Mouse (Mus musculus): ENCODE results near the gene Elavl3. TPM values are rescaled to one million over a fixed set of nuclear protein-coding genes. Genes with fewer than 3 reads are reported as not detected.

Elavl3 gene
- total RNA-seq, 2 experiments from 2014 or later = 0.14 to 0.73 TPM

DNA sequence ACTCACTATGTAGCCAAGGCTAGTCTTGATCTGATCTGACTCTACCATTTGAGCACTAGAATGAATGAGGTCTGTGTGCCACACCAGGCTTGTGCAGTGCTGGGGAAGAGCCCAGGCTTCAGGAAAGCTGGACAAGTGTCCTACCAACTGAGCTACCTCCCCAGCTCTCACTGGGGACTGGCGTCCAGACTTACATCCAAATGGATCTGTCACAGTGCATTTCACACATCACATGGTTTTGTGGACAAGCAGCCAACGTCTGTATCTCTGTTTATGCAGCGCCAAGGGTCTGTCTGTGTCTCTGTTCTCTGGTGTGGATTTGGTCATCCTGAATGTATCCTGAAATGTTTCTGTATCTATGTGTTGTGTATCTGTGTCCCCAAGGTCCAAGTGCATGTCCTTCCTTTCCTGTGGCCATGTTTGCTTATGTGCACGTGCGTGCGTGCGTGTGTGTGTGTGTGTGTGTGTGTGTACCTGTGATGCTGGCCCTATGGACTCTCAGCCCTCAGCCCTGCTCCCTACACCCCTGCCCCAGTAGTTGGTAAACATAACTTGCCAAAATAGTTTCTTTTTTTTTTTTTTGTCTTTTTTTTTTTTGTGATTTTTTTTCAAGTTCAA is 34.5 kb downstream of the Elavl3 start:
- no peak for DNase-seq
- intact Hi-C loops (cut with DNase I; ENCODE audit: low total_unique reads) = loop anchor here (5.0 kb wide), 1 partner anchor 35 kb away; the partner anchor contains the start of gene Elavl3

DNA sequence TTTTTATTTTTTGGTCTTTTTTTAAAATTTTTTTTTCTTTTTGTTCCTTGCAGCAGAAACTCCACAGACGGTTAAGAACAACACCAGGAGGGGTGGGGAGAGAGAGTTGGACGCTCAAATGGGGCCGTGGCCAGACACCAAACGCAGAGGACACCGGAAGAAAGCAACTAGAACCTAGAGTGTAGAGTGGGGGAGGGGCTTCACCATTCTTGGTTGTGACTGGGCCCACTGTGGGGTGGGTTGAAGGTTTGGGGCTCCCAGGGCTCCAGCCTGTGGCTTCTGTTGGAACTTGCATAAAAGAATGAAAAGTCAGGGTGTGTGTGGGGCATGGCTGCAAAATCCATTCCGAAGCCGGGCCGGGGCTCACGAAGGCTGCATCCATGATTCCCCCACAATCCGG is 35.6 kb downstream of the Elavl3 start:
- intact Hi-C loops (cut with DNase I; ENCODE audit: low total_unique reads) = loop anchor here (5.0 kb wide), 1 partner anchor 36 kb away; the partner anchor contains the start of gene Elavl3
- no peak for DNase-seq

DNA sequence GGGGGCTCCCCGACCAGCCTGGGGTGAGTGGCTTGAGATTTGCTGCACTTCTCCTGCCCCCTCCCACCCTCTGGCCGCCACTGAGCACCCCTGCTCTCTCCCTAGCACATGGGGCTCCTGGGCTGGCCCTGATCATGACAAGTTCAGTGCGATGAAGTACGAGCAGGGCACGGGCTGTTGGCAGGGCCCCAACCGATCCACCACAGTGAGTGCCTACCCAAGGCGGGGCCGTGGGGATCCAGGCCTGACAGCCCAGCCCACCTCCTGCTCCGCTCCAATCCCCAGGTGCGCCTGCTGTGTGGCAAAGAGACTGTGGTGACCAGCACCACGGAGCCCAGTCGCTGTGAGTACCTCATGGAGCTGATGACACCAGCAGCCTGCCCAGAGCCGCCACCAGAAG is 39.1 kb downstream of the Elavl3 start:
- DNase-seq = no peak
- intact Hi-C loops (cut with DNase I; ENCODE audit: low total_unique reads) = no loop called here

DNA sequence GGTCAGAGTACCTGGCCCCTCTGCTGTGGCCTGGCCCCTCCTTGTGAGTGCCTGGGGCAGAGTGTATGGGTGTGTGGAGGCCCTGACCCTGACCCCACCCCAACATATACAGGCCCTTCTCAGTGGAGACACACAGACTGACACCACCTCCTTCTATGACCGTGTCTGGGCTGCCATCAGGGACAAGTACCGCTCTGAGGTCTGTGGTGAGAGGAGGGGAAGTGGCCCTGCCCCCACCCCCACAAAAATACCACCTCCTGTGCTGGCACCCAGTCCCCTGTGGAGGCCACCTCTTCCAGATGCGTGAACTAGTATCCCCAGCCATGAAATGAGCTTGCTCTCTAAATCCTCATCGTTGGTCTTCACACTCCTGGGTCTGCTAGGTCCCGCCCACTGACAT is 40.8 kb downstream of the Elavl3 start:
- DNase-seq = no peak
- intact Hi-C loops (cut with DNase I; ENCODE audit: low total_unique reads) = no loop called here

DNA sequence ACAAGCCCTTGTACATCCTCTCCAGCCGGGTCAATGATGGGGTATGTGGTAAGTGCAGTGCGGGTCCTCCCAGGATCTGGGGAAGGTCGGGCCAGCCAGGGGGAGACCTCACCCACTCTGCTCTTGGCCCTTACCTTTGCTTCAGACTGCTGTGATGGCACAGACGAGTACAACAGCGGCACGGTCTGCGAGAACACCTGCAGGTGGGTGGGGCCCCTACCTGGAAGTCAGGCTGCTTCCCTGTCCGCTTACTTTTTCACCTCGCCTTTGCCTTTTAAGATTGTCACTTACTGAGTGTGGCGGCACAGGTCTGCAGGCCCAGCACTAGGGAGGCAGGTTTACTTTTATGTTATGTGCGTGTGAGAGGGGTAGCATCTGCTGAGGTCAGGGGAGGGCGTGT is 47.3 kb downstream of the Elavl3 start:
- intact Hi-C loops (cut with DNase I; ENCODE audit: low total_unique reads) = no loop called here

DNA sequence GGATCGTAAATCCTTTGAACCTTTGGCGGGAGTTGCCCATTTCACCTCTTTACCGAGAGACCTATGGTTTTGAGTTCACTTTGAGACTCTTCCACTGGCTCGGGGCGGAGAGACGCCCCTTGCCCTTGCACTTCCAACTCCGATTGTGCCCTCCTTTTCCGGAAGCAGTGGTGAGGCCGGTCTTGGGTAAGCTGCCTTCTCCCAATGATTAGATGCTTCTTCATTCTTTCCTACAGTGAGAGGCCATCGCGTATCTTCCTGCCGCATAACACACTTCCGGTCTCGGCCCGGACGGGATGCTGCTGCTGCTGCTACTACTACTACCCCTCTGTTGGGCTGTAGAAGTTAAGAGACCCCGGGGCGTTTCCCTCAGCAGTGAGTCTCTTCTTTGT is 48.7 kb downstream of the Elavl3 start:
- intact Hi-C loops (cut with DNase I; ENCODE audit: low total_unique reads) = no loop called here
- peak; percentile 27 for DNase-seq

More for the DNA sequence above, 47.3 kb downstream of the Elavl3 start:
- no peak for DNase-seq

DNA sequence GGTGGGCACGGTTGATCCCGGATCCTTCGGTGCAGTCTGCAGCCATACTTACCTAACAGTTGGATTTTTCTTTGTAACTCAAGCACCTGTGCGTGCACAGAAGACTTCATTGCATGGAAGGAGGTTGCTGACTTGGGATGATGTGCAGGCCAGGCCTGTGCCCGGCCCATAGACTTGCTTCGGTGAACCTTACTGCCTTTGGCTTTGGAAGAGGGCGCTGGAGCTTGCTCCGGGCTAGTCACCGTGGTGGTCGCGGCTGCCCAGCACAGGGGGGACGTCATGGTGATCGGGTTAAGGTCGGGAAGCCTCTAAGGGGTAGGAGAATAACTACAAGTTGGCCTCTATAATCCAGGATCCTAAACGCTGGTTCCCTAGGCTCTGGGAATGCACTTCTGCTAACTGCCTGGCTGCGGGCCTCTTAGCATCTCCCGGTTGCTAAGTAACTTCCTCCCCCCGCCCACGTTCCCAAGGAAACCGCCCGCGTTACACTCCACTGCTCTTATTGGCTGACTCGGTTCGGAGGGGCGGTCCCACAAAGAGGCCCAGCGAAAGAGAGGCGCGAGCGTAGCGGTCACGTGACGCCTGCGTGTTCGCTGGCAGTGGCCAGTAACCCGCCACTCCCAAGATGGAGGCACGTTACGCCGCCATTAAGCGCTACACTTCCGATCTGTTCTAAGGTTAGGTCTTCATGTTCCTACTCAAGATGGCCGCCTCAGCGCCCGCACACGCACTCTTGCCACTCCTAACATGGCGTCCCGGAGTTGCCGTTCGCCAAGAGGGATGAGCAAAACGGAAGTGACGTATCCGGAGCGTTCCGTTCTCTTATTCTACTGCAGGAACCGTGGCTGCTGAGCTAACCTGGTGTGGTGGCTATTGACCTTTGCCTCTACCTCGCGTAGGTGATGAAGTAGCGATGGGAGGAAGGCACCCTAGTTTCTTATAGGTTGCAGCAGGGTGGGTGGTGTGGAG is 49.3 kb downstream of the Elavl3 start, which contains the start of the genes Ccdc151 and Prkcsh:
TSS of gene Ccdc151 (minus strand) at position 441 of the 969 bp plus-strand sequence.
TSS of gene Prkcsh (plus strand) at position 613 of the 969 bp plus-strand sequence.
- peak; percentile 100 for DNase-seq
- intact Hi-C loops (cut with DNase I; ENCODE audit: low total_unique reads) = no loop called here

DNA sequence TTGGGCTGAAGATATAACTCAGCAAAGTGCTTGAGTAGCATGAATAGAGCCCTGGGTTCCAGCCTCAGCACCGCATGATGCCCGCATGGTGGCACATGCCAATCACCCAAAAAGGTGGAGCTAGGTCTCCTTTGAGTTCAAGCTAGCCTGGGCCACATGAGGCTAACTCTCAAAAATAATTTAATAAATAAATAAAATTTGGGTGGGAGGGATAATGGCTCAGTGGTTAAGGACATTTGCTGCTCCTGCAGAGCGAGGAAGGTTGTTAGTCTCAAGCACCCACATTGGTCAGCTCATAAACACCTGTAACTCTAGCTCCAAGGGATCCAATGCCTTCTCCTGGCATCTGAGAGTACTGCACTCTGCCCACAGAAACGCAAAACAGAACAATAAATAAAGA is 50.2 kb downstream of the Elavl3 start:
- intact Hi-C loops (cut with DNase I; ENCODE audit: low total_unique reads) = no loop called here

DNA sequence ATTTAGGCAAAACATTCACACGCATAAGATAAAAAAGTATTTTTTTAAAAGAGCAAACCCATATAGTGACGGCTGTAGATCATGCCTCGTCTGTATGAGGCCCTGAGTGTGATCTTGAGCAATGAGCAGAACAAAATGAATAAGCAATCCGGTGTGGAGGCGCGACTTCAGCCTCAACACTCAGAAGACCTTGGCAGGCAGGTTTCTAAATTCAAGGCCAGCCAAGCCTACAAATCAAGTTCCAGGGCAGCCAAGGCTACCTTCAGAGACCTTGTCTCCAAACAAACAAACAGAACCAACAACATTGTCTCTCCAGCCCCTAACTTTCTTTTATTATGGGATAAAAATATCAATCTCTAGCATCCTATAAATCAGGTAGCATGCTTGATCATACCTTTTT is 51.5 kb downstream of the Elavl3 start:
- intact Hi-C loops (cut with DNase I; ENCODE audit: low total_unique reads) = no loop called here
- DNase-seq = no peak

More for the DNA sequence above, 50.2 kb downstream of the Elavl3 start:
- no peak for DNase-seq

DNA sequence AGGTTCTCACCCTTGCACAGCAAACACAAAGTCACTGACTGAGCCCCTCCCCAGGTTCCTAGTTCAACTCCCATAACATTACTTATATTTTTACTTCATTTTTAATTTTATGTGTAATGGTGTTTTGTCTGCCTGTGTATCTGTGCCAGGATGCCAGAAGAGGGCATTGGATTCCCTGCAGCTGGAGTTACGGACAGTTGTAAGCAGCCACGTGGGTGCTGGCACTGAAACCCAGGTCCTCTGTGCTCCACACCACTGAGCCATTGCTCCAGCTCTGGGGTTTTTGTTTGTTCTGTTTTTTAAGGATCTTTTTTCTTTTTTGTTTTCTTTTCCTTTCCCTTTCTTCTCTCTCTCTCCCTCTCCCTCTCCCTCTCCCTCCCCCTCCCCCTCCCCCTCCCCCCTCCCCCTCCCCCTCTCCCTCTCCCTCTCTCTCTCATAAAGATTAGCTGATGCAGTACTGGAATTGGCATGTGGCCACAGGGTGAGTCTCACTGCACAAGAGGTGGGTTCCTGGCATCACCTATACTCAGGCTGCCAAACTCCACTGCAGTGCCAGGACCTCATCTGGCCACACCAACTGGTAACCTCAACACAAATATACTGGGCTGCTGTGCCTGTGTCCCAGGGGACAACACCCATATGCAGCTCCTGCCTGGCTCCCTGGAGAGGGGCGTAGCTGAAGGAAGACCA is 55.5 kb downstream of the Elavl3 start:
- DNase-seq = no peak
- intact Hi-C loops (cut with DNase I; ENCODE audit: low total_unique reads) = no loop called here

DNA sequence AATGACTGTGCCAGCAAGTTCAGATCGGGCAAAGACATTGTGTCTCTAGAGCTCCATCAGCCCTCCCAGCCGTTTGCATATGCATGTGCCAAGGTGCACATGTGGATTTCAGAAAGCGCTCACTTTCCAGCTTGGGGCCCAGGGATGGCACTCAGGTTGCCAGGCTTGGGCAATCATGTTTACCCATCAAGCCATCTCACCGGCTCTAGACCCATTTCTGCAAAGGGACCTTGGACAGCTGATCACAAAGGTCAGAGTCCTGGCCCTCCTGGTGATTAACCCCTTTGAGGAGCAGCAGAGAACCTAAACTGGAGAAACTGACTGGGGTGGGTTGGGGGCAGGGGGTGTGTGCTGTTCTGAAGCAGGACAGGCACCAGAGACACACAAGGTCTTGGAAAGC is 59.6 kb downstream of the Elavl3 start:
- intact Hi-C loops (cut with DNase I; ENCODE audit: low total_unique reads) = no loop called here

DNA sequence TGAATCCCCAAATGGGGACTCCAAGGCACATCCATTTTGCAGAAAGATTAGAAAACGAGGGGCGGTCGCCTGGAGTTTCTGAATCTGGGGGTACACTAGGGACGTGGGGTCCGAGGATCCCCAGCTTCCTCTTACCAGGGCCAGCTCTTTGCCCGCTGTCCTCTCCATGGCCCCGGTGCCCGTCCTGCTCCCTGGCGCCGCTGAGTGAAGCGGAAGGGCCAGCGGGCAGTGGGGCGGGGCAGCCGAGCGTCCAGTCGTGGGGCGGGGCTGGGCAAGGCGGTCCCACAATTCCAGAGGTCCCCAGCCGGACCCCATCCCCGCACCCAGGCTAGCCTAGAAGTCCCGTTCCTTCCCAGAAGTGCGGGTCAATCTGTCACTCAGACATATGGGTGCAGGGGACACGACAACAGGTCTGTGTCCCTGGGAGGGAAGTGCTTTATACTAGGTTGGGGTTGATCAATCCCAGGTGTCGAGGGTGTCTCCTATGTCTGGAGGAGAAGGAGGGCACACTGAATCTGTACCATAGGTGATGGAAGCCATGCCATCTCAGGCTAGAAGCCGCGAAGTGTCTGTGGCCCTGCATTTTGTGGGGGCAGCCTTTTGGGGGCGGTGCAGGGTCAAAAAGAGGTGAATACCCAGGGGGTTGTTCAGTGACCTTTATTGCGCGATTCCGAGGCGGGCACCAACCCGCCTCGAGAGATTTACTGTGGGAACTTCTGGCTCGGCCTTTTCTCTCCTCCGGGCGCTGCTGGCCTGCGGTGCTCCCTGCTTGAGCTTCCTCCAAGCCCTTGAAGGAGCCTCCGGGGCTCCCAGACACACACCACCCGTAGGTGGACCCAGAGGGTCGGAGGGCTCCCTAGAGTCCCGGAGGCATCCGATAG is 62.4 kb downstream of the Elavl3 start, which contains the start of gene Rgl3:
TSS of gene Rgl3 (minus strand) at position 217 of the 881 bp plus-strand sequence.
- intact Hi-C loops (cut with DNase I; ENCODE audit: low total_unique reads) = no loop called here
- peak; percentile 57 for DNase-seq

More for the DNA sequence above, 59.6 kb downstream of the Elavl3 start:
- no peak for DNase-seq

DNA sequence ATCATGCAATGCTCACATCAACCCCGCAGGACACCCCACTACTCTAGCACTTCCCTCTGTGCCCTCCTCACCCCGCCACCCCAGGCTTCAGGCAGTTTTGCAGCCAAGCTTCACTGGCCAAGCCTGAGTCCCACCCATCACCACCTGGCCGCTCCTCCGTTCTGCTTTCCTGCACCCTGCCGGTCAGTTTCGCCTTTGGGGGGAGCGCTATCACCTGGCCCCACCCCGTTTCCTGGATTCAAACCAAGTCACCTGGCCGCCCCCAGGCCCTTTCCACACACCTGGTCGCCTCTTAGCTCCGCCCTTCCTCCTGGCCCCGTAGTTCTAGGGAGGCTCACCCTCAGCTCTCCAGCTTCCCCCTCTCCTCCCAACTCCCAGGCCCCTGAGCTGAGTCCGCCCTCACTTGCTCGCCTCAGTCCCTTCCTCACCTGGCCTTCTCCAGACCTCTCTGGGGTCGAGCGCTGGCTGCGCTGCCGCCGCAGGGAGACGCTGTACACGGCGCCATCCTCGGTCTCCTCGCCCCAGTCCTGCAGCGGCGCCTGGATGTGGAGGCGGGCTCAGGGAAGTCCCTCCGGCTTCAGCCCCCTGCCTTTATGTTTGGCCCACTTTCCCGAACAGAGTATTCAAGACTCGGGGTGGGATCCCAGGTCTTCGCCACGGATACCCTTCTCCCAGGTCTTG is 63.3 kb downstream of the Elavl3 start:
- intact Hi-C loops (cut with DNase I; ENCODE audit: low total_unique reads) = no loop called here
- no peak for DNase-seq

DNA sequence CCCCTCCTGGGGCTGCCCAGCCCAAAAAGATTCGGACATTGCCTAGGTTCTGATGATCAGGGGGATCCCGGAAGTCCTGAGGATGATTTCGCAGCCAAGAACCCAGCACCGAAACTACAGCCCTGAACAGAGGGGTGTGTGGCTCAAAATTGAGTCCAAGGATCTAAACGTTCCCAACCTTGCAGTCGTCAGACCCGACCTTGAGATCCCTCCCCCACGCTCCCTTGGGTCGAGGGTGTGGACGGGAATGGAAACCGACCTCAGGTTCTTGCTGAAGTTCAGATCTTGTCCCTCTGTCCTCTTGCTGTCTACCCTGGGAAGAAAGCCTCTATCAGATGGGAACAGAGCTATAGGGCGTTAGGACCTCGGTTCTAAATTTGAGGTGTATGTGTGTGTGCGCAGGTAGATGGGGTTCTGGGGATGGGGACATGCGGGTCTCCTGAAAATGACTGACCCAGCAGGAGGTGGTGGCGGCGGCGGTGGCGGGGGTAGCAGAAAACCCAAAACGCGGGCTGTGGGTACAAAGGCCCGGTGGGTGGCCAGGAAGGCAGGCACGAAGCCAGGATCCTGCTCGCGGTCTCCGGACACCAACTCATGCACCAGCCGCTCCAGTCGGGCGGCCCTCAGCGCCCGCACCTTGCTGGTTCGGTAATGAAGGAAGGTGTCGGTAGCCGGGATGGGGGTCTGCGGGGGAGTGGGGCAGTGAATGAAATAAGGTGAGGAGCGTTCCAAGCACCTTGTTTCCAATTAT is 64.1 kb downstream of the Elavl3 start:
- DNase-seq = no peak
- intact Hi-C loops (cut with DNase I; ENCODE audit: low total_unique reads) = no loop called here

DNA sequence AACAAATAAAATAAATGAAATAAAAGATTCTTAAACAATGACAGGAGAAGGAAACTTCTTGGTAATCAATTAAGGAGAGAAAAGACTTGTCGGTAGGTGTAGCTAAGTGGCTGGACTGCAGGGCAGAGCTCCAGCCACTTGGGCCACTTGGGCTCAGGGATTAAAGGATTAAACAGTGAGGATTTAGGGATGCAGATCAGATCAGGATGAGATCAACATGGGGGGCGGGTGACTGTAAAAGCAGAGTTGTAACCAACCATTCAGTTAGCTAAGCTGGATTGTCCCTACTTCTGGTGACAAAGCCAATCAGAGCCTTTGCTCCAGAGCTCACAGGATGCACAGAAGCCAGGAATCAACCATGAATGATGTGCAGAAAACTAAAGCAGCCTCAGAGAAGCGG is 67.9 kb downstream of the Elavl3 start:
- intact Hi-C loops (cut with DNase I; ENCODE audit: low total_unique reads) = no loop called here
- no peak for DNase-seq

DNA sequence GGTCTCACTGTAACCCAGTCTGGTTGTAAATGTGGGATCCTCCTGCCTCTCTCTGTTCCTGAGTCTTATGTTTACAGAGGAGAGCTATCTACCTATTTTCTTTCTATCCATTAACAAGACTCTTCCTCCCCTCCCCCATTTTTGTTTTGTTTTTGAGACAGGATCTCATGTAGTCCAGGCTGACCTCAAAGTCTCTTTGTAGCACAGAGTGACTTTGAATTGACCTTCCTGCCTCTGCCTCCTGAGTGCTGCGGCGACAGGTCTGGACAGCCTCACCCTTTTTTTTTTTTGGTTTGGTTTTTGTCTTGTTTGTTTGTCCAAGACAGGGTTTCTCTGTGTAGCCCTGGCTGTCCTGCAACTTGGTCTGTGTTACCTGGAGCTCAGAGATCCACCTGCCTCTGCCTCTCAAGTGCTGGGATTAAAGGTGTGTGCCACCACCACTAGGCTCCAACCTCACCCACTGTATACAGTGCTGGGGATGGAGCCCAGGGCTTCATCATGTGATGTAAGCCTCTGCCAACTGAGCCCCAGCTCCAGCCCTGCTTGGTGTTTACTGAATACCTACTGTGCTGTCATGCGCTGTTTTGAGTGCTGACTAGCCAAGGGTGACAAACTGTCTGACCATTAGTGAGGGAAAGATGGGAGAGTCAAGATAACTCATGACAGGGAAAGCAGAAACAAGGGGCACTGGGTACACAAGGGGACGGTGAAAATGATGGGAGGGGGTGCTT is 73.3 kb downstream of the Elavl3 start:
- intact Hi-C loops (cut with DNase I; ENCODE audit: low total_unique reads) = loop anchor here (10.0 kb wide), 1 partner anchor 166 kb away; no protein-coding TSS in a partner anchor
- DNase-seq = no peak

DNA sequence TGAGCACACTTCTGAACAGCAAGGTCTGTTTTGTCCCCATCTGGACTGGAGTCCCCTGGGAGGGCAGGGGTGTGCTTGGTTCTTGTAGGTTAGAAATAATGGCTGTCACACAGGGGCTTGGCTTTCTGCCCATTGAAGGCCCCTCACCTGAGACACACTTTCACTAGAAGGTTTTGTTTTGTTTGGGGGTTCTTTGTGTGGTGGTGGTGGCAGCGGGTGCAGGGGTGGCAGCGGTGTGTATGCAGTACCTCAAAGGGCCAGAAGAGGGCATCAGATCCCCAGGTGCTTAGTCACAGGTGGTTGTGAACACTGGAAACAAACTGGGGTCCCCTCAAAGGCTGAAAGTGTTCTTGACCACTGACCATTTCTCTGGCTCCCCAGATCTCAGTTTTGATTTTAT is 73.9 kb downstream of the Elavl3 start:
- DNase-seq = no peak
- intact Hi-C loops (cut with DNase I; ENCODE audit: low total_unique reads) = loop anchor here (10.0 kb wide), 1 partner anchor 167 kb away; no protein-coding TSS in a partner anchor
